ENCODE assay signal across 9 mouse cellular contexts in genomic region chr5:124538813-124539792, GRCm38 (mm10). TPM values are rescaled to one million over a fixed set of nuclear protein-coding genes. Genes with fewer than 3 reads are reported as not detected.
DNase-seq lines count a peak whose midpoint lies in the region; ATAC-seq and TF ChIP-seq lines count a peak whose summit lies in the region.
"Had no signal": no experiment of that assay in that cellular context is flagged by ENCODE, and none has a peak within 500 bp of the region (broad histone marks: within the 10 kb centered on the region; RNA-seq: fewer than 3 reads in every experiment).

No protein-coding gene starts in this region.

- no peak for ATAC-seq in midbrain, embryonic 14.5 days (ENCODE audit: low FRiP score, low TSS enrichment)
- ATAC-seq in midbrain, embryonic 11.5 days (ENCODE audit: low FRiP score), result no peak
- ATAC-seq in forebrain, embryonic 11.5 days (replicated peaks; ENCODE audit: low FRiP score), result no peak

- DNase-seq in midbrain, embryonic 14.5 days, result peak; percentile 54
- DNase-seq in midbrain, embryonic 11.5 days (ENCODE audit: low spot score, missing footprints), result no peak
- peak; percentile 73 for DNase-seq in T-cell, adult 2 months (ENCODE audit: low spot score)
- DNase-seq in kidney, postnatal 4 days, result peak; percentile 45 to 55
- peak; percentile 85 for DNase-seq in lung, postnatal 25 days (ENCODE audit: low spot score)
- DNase-seq in telencephalon, adult 2 months (ENCODE audit: low read depth, low spot score), result peak; percentile 77
- DNase-seq in forebrain, embryonic 11.5 days (ENCODE audit: low spot score), result no peak

- TF ChIP-seq CTCF in cortical plate, adult 2 months (IDR thresholded peaks at IDR 0.05; ENCODE audit: extremely low read depth, insufficient read depth, low read length), result peak; percentile 72

- 77% methylated on average over 16 of the region's 16 CpGs for WGBS in midbrain, embryonic 14.5 days
- 74% methylated on average over 15 of the region's 16 CpGs for whole genome bisulfite sequencing in midbrain, embryonic 11.5 days
- WGBS in forebrain, embryonic 11.5 days, result 80% methylated on average over 15 of the region's 16 CpGs

- H3K4me1 ChIP-seq in midbrain, embryonic 14.5 days (ENCODE audit: control insufficient read depth, insufficient read depth, low read length), result peaks cover 7% of the 10 kb centered on the region
- peaks cover 13% of the 10 kb centered on the region for H3K4me1 ChIP-seq in midbrain, embryonic 11.5 days (ENCODE audit: control insufficient read depth, insufficient read depth, low read length)
- peaks cover 1% of the 10 kb centered on the region; the same call in 1 of the 2 replicates for H3K4me1 ChIP-seq in cortical plate, adult 2 months (ENCODE audit: control insufficient read depth, insufficient read depth, low read length)
- peaks cover 3% of the 10 kb centered on the region; the same call in 1 of the 2 replicates for H3K4me1 ChIP-seq in forebrain, embryonic 11.5 days (replicated peaks; ENCODE audit: control insufficient read depth, insufficient read depth, low read length)

- H3K4me3 ChIP-seq in midbrain, embryonic 14.5 days (replicated peaks; ENCODE audit: low read depth, low read length), result no peak overlapping the region
- no peak overlapping the region for H3K4me3 ChIP-seq in midbrain, embryonic 11.5 days (ENCODE audit: low read depth, low read length)
- no peak overlapping the region for H3K4me3 ChIP-seq in cortical plate, adult 2 months (ENCODE audit: insufficient read depth, low read length)
- no peak overlapping the region for H3K4me3 ChIP-seq in forebrain, embryonic 11.5 days (ENCODE audit: low read depth, low read length)

- H3K9ac ChIP-seq in midbrain, embryonic 14.5 days (replicated peaks; ENCODE audit: low read length), result no peak overlapping the region
- H3K9ac ChIP-seq in midbrain, embryonic 11.5 days (ENCODE audit: low read length), result no peak overlapping the region
- no peak overlapping the region for H3K9ac ChIP-seq in forebrain, embryonic 11.5 days (ENCODE audit: low read length)
- H3K9ac ChIP-seq: midbrain, embryonic 12.5 days had no signal

- H3K27ac ChIP-seq in midbrain, embryonic 14.5 days (replicated peaks; ENCODE audit: low read depth, low read length), result no peak overlapping the region
- no peak overlapping the region for H3K27ac ChIP-seq in midbrain, embryonic 11.5 days (ENCODE audit: low read depth, low read length)
- H3K27ac ChIP-seq in cortical plate, adult 2 months (ENCODE audit: insufficient read depth, low read length), result peak overlapping the region; percentile 9; the same call in 1 of the 2 replicates
- no peak overlapping the region for H3K27ac ChIP-seq in forebrain, embryonic 11.5 days (ENCODE audit: low read depth, low read length)

- H3K36me3 ChIP-seq in midbrain, embryonic 14.5 days (ENCODE audit: control insufficient read depth, insufficient read depth, low read length), result peaks cover 13% of the 10 kb centered on the region
- peaks cover 2% of the 10 kb centered on the region; the same call in 1 of the 2 replicates for H3K36me3 ChIP-seq in midbrain, embryonic 11.5 days (ENCODE audit: control insufficient read depth, insufficient read depth, low read length)
- no peaks in the 10 kb centered on the region; the same call in 1 of the 2 replicates for H3K36me3 ChIP-seq in forebrain, embryonic 11.5 days (ENCODE audit: control insufficient read depth, insufficient read depth, low read length)

- H3K27me3 ChIP-seq in midbrain, embryonic 14.5 days (ENCODE audit: control insufficient read depth, insufficient read depth, low read length), result no peaks in the 10 kb centered on the region
- H3K27me3 ChIP-seq in midbrain, embryonic 11.5 days (ENCODE audit: control insufficient read depth, insufficient read depth, low read length), result no peaks in the 10 kb centered on the region
- H3K27me3 ChIP-seq in forebrain, embryonic 11.5 days (ENCODE audit: control insufficient read depth, insufficient read depth, low read length), result no peaks in the 10 kb centered on the region

- no peak for TF ChIP-seq POLR2A in cortical plate, adult 2 months (IDR thresholded peaks at IDR 0.05; ENCODE audit: extremely low read depth, insufficient read depth, low read length)

- H3K9me3 ChIP-seq in midbrain, embryonic 14.5 days (ENCODE audit: control insufficient read depth, low read length), result no peaks in the 10 kb centered on the region
- H3K9me3 ChIP-seq in midbrain, embryonic 11.5 days (ENCODE audit: control insufficient read depth, low read length), result no peaks in the 10 kb centered on the region
- H3K9me3 ChIP-seq in forebrain, embryonic 11.5 days (ENCODE audit: control insufficient read depth, low read length), result no peaks in the 10 kb centered on the region
- H3K9me3 ChIP-seq: midbrain, embryonic 12.5 days had no signal

- no peak overlapping the region for H3K4me2 ChIP-seq in midbrain, embryonic 14.5 days (ENCODE audit: low read length)
- H3K4me2 ChIP-seq in midbrain, embryonic 11.5 days, result no peak overlapping the region
- no peak overlapping the region for H3K4me2 ChIP-seq in forebrain, embryonic 11.5 days (ENCODE audit: low read depth, low read length, severe bottlenecking)

RNA-seq across cellular contexts. Expression of gene Tmed2, which starts 1.4 kb away (rescaled TPM):
- 327 and 369 TPM in 2 replicates for polyA plus RNA-seq in midbrain, embryonic 14.5 days (2014; fragmentation: Nextera tagmentation; extraction: Ambion mirVana)
- 490 and 523 TPM in 2 replicates for polyA plus RNA-seq in midbrain, embryonic 11.5 days (2014; fragmentation: Nextera tagmentation; extraction: Ambion mirVana)
- polyA plus RNA-seq in cortical plate, adult 2 months (2012; rRNA removed), result 110 and 121 TPM in 2 replicates
- 445 and 465 TPM in 2 replicates for polyA plus RNA-seq in forebrain, embryonic 11.5 days (2014; fragmentation: Nextera tagmentation; extraction: Ambion mirVana)

RNA-seq across cellular contexts. Expression of gene Rilpl1, which starts 7.9 kb away (rescaled TPM):
- polyA plus RNA-seq in midbrain, embryonic 14.5 days (2014; fragmentation: Nextera tagmentation; extraction: Ambion mirVana), result 9.0 and 9.9 TPM in 2 replicates
- polyA plus RNA-seq in midbrain, embryonic 11.5 days (2014; fragmentation: Nextera tagmentation; extraction: Ambion mirVana), result 17.7 and 21.7 TPM in 2 replicates
- polyA plus RNA-seq in cortical plate, adult 2 months (2012; rRNA removed), result 55.4 and 56.5 TPM in 2 replicates
- 21.6 and 24.1 TPM in 2 replicates for polyA plus RNA-seq in forebrain, embryonic 11.5 days (2014; fragmentation: Nextera tagmentation; extraction: Ambion mirVana)

RNA-seq across cellular contexts. Expression of gene Ddx55, which starts 13.6 kb away (rescaled TPM):
- 21.9 and 22.1 TPM in 2 replicates for polyA plus RNA-seq in midbrain, embryonic 14.5 days (2014; fragmentation: Nextera tagmentation; extraction: Ambion mirVana)
- polyA plus RNA-seq in midbrain, embryonic 11.5 days (2014; fragmentation: Nextera tagmentation; extraction: Ambion mirVana), result 13.2 and 15.0 TPM in 2 replicates
- polyA plus RNA-seq in cortical plate, adult 2 months (2012; rRNA removed), result 40.3 and 42.4 TPM in 2 replicates
- polyA plus RNA-seq in forebrain, embryonic 11.5 days (2014; fragmentation: Nextera tagmentation; extraction: Ambion mirVana), result 16.5 and 18.3 TPM in 2 replicates

RNA-seq across cellular contexts. Expression of gene Eif2b1, which starts 39.8 kb away (rescaled TPM):
- 71.8 and 73.4 TPM in 2 replicates for polyA plus RNA-seq in midbrain, embryonic 14.5 days (2014; fragmentation: Nextera tagmentation; extraction: Ambion mirVana)
- polyA plus RNA-seq in midbrain, embryonic 11.5 days (2014; fragmentation: Nextera tagmentation; extraction: Ambion mirVana), result 84.6 and 87.3 TPM in 2 replicates
- polyA plus RNA-seq in cortical plate, adult 2 months (2012; rRNA removed), result 32.6 and 32.9 TPM in 2 replicates
- polyA plus RNA-seq in forebrain, embryonic 11.5 days (2014; fragmentation: Nextera tagmentation; extraction: Ambion mirVana), result 74.5 and 84.0 TPM in 2 replicates

RNA-seq across cellular contexts. Expression of gene Gtf2h3, which starts 39.8 kb away (rescaled TPM):
- polyA plus RNA-seq in midbrain, embryonic 14.5 days (2014; fragmentation: Nextera tagmentation; extraction: Ambion mirVana), result 51.1 and 59.7 TPM in 2 replicates
- 73.0 and 85.9 TPM in 2 replicates for polyA plus RNA-seq in midbrain, embryonic 11.5 days (2014; fragmentation: Nextera tagmentation; extraction: Ambion mirVana)
- 46.0 and 47.5 TPM in 2 replicates for polyA plus RNA-seq in cortical plate, adult 2 months (2012; rRNA removed)
- polyA plus RNA-seq in forebrain, embryonic 11.5 days (2014; fragmentation: Nextera tagmentation; extraction: Ambion mirVana), result 80.6 and 83.2 TPM in 2 replicates

Comparison
In these comparisons a context has a peak if more than half of its experiments do, and no peak if none do; other contexts are left out.
1. DNase-seq: peak in midbrain, embryonic 14.5 days (single experiment), T-cell, adult 2 months (single experiment), kidney, postnatal 4 days (2 of 2), lung, postnatal 25 days (single experiment) and telencephalon, adult 2 months (single experiment); none in midbrain, embryonic 11.5 days (single experiment) and forebrain, embryonic 11.5 days (single experiment).